Comparison of ENCODE assay signal across 8 mouse cellular contexts in the genomic region with DNA sequence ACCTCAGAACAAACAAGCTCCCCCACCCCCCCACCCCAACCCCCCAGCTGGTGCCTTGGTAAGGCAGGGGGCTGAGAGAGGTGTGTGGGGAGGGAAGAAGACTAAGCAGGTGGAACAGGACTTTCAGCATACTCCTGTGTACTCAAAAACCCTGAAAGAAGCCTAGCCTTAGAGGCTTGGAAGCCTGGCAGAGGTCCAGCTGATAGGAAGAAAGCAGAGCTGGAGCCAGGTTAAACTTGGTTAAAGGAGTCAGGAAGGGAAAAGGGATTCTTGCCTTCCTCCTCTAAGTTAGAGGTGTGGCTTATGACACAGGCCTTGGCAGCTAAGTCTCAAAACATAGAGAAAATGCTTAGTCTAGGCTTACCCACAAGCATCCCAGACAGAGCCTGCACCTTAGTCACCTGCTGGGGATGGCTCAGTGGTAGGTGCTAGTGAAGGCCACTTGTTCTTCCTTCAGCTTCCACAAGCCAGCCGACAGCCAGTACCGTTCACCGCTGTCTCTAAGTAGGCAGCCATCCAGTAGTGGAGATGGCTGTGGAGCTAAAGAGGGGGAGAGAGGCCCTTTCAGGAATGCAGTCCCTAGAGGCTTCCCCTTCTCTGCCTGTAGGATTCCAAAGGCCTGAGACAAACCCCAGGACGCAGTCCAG. TPM values are rescaled to one million over a fixed set of nuclear protein-coding genes. Genes with fewer than 3 reads are reported as not detected.
A peak's percentile ranks its signal among the peaks of the same experiment; 100 is the strongest.
DNase-seq lines count a peak whose midpoint lies in the region; ATAC-seq and TF ChIP-seq lines count a peak whose summit lies in the region.

No protein-coding gene starts in this region.

- no peak overlapping the region; the same call in 1 of the 2 replicates for H3K9ac ChIP-seq in kidney, embryonic 14.5 days (ENCODE audit: low read depth, low read length)

- H3K79me2 ChIP-seq in myocyte (ENCODE audit: control insufficient read depth, insufficient read depth), result peaks cover 34% of the 10 kb centered on the region

- H3K27ac ChIP-seq in kidney, embryonic 14.5 days (ENCODE audit: low read depth, low read length), result peak overlapping the region; percentile 49

- no peak overlapping the region for H3K4me3 ChIP-seq in kidney, embryonic 14.5 days (ENCODE audit: low read length)
- H3K4me3 ChIP-seq in myocyte, result no peak overlapping the region

- WGBS in kidney, embryonic 14.5 days, result 35% methylated on average over 4 of the region's 4 CpGs

- H3ac ChIP-seq in myocyte (ENCODE audit: control insufficient read depth, insufficient read length), result no peak overlapping the region

- ATAC-seq in kidney, embryonic 14.5 days (ENCODE audit: low FRiP score, low TSS enrichment), result peak; percentile 29; the same call in 1 of the 2 replicates

- H3K4me1 ChIP-seq in kidney, embryonic 14.5 days (ENCODE audit: control insufficient read depth, insufficient read depth, low read length), result peaks cover 42% of the 10 kb centered on the region

- peak; percentile 65 to 79 for DNase-seq in lung, adult 18-20 months
- no peak for DNase-seq in lung, postnatal 25 days (ENCODE audit: low spot score)
- peak; percentile 67 to 81 for DNase-seq in heart, adult 18-20 months
- no peak for DNase-seq in thymus, adult 18-20 months
- no peak for DNase-seq in liver
- DNase-seq in natural killer cell, adult 2 months (ENCODE audit: low spot score in 2 of 2), result no peak

- H3K36me3 ChIP-seq in kidney, embryonic 14.5 days (ENCODE audit: control insufficient read depth, insufficient read depth, low read length), result no peaks in the 10 kb centered on the region
- H3K36me3 ChIP-seq in myocyte (ENCODE audit: control insufficient read depth, insufficient read depth), result peaks cover 7% of the 10 kb centered on the region

- no peak for TF ChIP-seq POLR2A in myocyte (IDR thresholded peaks at IDR 0.05; ENCODE audit: insufficient read length, low read depth)

- no peaks in the 10 kb centered on the region for H3K9me3 ChIP-seq in kidney, embryonic 14.5 days (ENCODE audit: control insufficient read depth, low read length)

- H3K27me3 ChIP-seq in kidney, embryonic 14.5 days (ENCODE audit: control insufficient read depth, insufficient read depth, low read length), result no peaks in the 10 kb centered on the region
- no peaks in the 10 kb centered on the region for H3K27me3 ChIP-seq in myocyte (ENCODE audit: control insufficient read depth, insufficient read depth, insufficient read length)

- no peak overlapping the region; the same call in 1 of the 2 replicates for H3K4me2 ChIP-seq in kidney, embryonic 14.5 days (replicated peaks; ENCODE audit: low read depth, low read length)
- peak overlapping the region; percentile 62 for H3K4me2 ChIP-seq in myocyte (ENCODE audit: low read depth)

TF ChIP-seq in myocyte, 11 proteins besides CTCF, POLR2A, EP300 and RAD21:
- no peak for TF ChIP-seq MYOD1 (IDR thresholded peaks at IDR 0.05; ENCODE audit: control insufficient read depth in 1 of 3, insufficient read length in 2 of 3, low read depth in 2 of 3)
- TF ChIP-seq USF1 (IDR thresholded peaks at IDR 0.05; ENCODE audit: low read depth), result no peak
- no peak for TF ChIP-seq POLR2AphosphoS2 (IDR thresholded peaks at IDR 0.05; ENCODE audit: insufficient read length, low read depth)
- TF ChIP-seq TCF3 (IDR thresholded peaks at IDR 0.05; ENCODE audit: insufficient read length, low read depth), result no peak
- TF ChIP-seq TCF12 (IDR thresholded peaks at IDR 0.05; ENCODE audit: insufficient read depth, poor library complexity, severe bottlenecking), result no peak
- no peak for TF ChIP-seq MAX (IDR thresholded peaks at IDR 0.05; ENCODE audit: low read depth)
- no peak for TF ChIP-seq REST (IDR thresholded peaks at IDR 0.05; ENCODE audit: insufficient read depth, insufficient read length)
- TF ChIP-seq SRF (IDR thresholded peaks at IDR 0.05; ENCODE audit: control insufficient read depth, insufficient read length, low read depth), result no peak
- no peak for TF ChIP-seq CEBPB (IDR thresholded peaks at IDR 0.05; ENCODE audit: insufficient read depth, poor library complexity, severe bottlenecking)
- no peak for TF ChIP-seq E2F4 (IDR thresholded peaks at IDR 0.05; ENCODE audit: insufficient read depth)
- TF ChIP-seq MYOG (IDR thresholded peaks at IDR 0.05; ENCODE audit: control insufficient read depth in 1 of 3, insufficient read depth in 1 of 3, insufficient read length in 2 of 3, low read depth in 2 of 3), result no peak

RNA-seq across cellular contexts. Expression of gene Ier5, which starts 6.2 kb away (rescaled TPM):
- 10 to 100 TPM; 18.8 to 21.4 TPM for total RNA-seq in heart, adult 18-20 months (2021)
- polyA plus RNA-seq in kidney, embryonic 14.5 days (2014; fragmentation: Nextera tagmentation; extraction: Ambion mirVana), result 13.1 and 14.8 TPM in 2 replicates
- polyA plus RNA-seq in myocyte (2012; fragmentation: generic; extraction: Trizol), result 21.1 TPM

RNA-seq across cellular contexts. Expression of gene Mr1, which starts 53.3 kb away (rescaled TPM):
- 1 to 10 TPM; 6.7 to 7.8 TPM for total RNA-seq in heart, adult 18-20 months (2021)
- 4.6 and 4.8 TPM in 2 replicates for polyA plus RNA-seq in kidney, embryonic 14.5 days (2014; fragmentation: Nextera tagmentation; extraction: Ambion mirVana)
- polyA plus RNA-seq in myocyte (2012; fragmentation: generic; extraction: Trizol), result 3.9 TPM

Comparison
In these comparisons a context has a peak if more than half of its experiments do, and no peak if none do; other contexts are left out.
1. DNase-seq: peak in lung, adult 18-20 months (2 of 2) and heart, adult 18-20 months (2 of 2); none in lung, postnatal 25 days (single experiment), thymus, adult 18-20 months (0 of 2), liver (single experiment) and natural killer cell, adult 2 months (0 of 2).